Mouse (Mus musculus): ENCODE measurements around the gene Cask.

DNA sequence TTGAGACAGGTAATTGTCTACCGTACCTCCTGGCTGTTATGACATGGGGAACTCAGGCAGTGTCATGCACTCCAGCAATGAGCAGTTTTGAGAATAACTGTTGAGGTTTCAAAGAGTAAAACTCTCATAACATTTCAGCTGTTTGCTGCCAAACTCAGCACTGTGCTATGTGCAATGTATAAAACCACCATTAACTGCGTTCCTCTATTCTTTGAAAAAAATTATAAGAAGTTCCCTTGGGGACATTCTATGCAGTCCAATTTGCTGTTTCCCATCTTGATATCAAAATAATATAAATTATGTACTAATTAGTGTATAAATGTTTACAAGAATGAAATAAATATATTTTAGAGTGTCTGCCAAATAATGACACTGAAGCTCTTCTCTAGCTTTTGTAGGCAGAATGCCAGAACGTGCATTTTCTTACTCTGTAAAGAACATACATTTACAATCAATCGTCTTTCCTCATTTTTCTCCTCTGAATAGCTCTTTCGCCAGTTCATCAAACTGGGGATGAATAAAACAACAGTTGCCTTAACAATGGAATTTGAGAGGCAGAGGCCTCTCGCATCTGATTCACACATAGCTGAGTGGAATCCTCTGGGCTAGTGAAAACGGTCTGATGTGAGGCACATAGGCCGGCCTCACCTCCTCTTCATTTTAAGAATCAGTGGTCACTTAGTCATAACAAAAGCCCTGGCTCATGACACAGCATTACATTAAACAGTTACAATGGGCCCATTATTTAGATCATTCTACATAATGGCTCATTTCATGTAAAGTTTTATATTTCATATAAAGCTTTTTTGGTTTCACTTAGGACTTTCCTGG lies 125.4 kb downstream of the Cask start:
- TF ChIP-seq CTCF (IDR thresholded peaks at IDR 0.05) (no peak), POLR2A (IDR thresholded peaks at IDR 0.05; ENCODE audit: insufficient read depth, low read depth, low read length) (no peak)

Measured in heart, adult 2 months (tissue).